Mouse (Mus musculus) CH12.LX (cell line): ENCODE measurements around the gene Pou5f1.

Experiments used
- CTCF ChIP-seq, 2 experiments: IDR thresholded peaks in 1 of 2; conservative IDR thresholded peaks in 1 of 2; 2 replicates each; pipeline ENCODE4 v1.5.1; 2011 to 2012; ENCODE audit warnings: low read depth in 2 of 2, low read length in 2 of 2, improper control_type of control experiment in 1 of 2, inconsistent platforms in 1 of 2, mild to moderate bottlenecking in 1 of 2, moderate library complexity in 1 of 2
- MAX ChIP-seq: IDR thresholded peaks from 2 replicates; pipeline ENCODE4 v1.6.1; 2011; ENCODE audit warnings: low read length, improper control_type of control experiment
- MXI1 ChIP-seq: IDR thresholded peaks from 2 replicates; pipeline ENCODE4 v1.6.1; 2011; ENCODE audit warnings: mild to moderate bottlenecking, low read depth, low read length, improper control_type of control experiment
- MYC ChIP-seq: IDR thresholded peaks from 2 replicates; pipeline ENCODE4 v1.6.1; 2011; ENCODE audit warnings: low read depth, mild to moderate bottlenecking, improper control_type of control experiment, low read length
- POLR2A ChIP-seq: IDR thresholded peaks from 2 replicates; pipeline ENCODE4 v1.6.1; 2011; ENCODE audit warnings: low read depth, mild to moderate bottlenecking, improper control_type of control experiment, low read length
- ZMIZ1 ChIP-seq: IDR thresholded peaks from 2 replicates; pipeline ENCODE4 v1.6.1; 2012; ENCODE audit warnings: low read depth, mild to moderate bottlenecking, inconsistent platforms, low read length, improper control_type of control experiment

DNA sequence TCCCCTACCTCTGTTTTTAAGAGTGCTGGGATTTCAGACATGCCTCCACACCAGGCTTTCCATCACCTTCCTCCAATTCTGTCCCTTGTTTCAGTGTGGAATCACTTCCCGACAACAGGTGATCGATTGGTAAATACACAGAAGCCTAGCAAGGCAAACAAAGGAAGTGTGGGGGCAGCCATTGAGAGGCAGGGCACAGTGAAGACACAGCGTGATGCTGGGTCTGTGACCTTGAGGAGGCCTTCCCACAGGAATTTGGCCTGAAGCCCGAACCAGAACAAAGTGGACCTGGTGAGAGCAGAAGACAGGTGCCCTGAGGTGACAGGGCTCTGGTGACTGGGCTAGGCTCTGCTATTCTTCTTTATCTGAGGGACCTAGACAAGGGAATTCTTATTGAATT is 20.1 kb upstream of the Pou5f1 start:
- TF ChIP-seq POLR2A, result no peak
- TF ChIP-seq MYC, result no peak
- no peak for TF ChIP-seq MAX
- no peak for TF ChIP-seq CTCF (conservative IDR thresholded peaks at IDR 0.05 in 1 of 2, IDR thresholded peaks at IDR 0.05 in 1 of 2; ENCODE audit: low read depth in 2 of 2, low read length in 2 of 2)
- no peak for TF ChIP-seq MXI1
- no peak for TF ChIP-seq ZMIZ1
